Mouse (Mus musculus) adrenal gland (tissue): ENCODE results near the gene Unc13d.

Experiments used
- intact Hi-C: fragments of 180-260 bp; cut with DNase I; formaldehyde crosslinking; loops from one replicate; pipeline ENCODE4 v1.15.1; 2025

Gene Unc13d

GRCm38 (mm10) chr11:116079511-116079910 lies 1.8 kb upstream of the Unc13d start:
- intact Hi-C loops, result loop anchor here (5.0 kb wide), 1 partner anchor 47 kb away; the partner anchor contains the start of gene Unk

- intact Hi-C loops, result loop anchor here (5.0 kb wide), 1 partner anchor 46 kb away; the partner anchor contains the start of gene Unk
Measured at GRCm38 (mm10) chr11:116078676-116079320, 1.0 kb upstream of the Unc13d start.

- intact Hi-C loops, result loop anchor here (5.0 kb wide), 1 partner anchor 46 kb away; the partner anchor contains the start of gene Unk
Measured at GRCm38 (mm10) chr11:116078221-116078620, 460 bp upstream of the Unc13d start.

- intact Hi-C loops, result loop anchor here (5.0 kb wide), 1 partner anchor 45 kb away; the partner anchor contains the start of gene Unk
Measured at GRCm38 (mm10) chr11:116076836-116077235, 925 bp downstream of the Unc13d start.

- intact Hi-C loops, result loop anchor here (5.0 kb wide), 1 partner anchor 44 kb away; the partner anchor contains the start of gene Unk
Measured at GRCm38 (mm10) chr11:116076266-116076540, 1.6 kb downstream of the Unc13d start.

- intact Hi-C loops, result loop anchor here (5.0 kb wide), 1 partner anchor 43 kb away; the partner anchor contains the start of gene Unk
Measured at GRCm38 (mm10) chr11:116075539-116076265, 2.1 kb downstream of the Unc13d start.

GRCm38 (mm10) chr11:116074436-116074991 lies 3.2 kb downstream of the Unc13d start:
- intact Hi-C loops, result no loop called here

- intact Hi-C loops, result no loop called here
Measured at GRCm38 (mm10) chr11:116072608-116073007, 5.2 kb downstream of the Unc13d start.

GRCm38 (mm10) chr11:116071510-116071909 lies 6.3 kb downstream of the Unc13d start:
- intact Hi-C loops, result no loop called here

GRCm38 (mm10) chr11:116065345-116065744 lies 12.4 kb downstream of the Unc13d start:
- intact Hi-C loops, result no loop called here

GRCm38 (mm10) chr11:116064187-116064867 lies 13.4 kb downstream of the Unc13d start:
- intact Hi-C loops, result no loop called here

GRCm38 (mm10) chr11:116063562-116063961 lies 14.2 kb downstream of the Unc13d start:
- intact Hi-C loops, result no loop called here

- intact Hi-C loops, result no loop called here
Measured at GRCm38 (mm10) chr11:116062521-116062920, 15.2 kb downstream of the Unc13d start.

GRCm38 (mm10) chr11:116061641-116062415 lies 15.9 kb downstream of the Unc13d start:
- intact Hi-C loops, result no loop called here

GRCm38 (mm10) chr11:116060596-116060995 lies 17.2 kb downstream of the Unc13d start:
- intact Hi-C loops, result no loop called here

GRCm38 (mm10) chr11:116059691-116060025 lies 18.1 kb downstream of the Unc13d start:
- intact Hi-C loops, result no loop called here

GRCm38 (mm10) chr11:116058868-116059690 lies 18.7 kb downstream of the Unc13d start:
- intact Hi-C loops, result no loop called here

- intact Hi-C loops, result no loop called here
Measured at GRCm38 (mm10) chr11:116058022-116058614, 19.6 kb downstream of the Unc13d start.

GRCm38 (mm10) chr11:116057237-116057881 lies 20.4 kb downstream of the Unc13d start:
- intact Hi-C loops, result no loop called here
